Comparison of ENCODE assay signal across 11 mouse cellular contexts in genomic region chr2:163284856-163285255, GRCm38 (mm10).
DNase-seq lines count a peak whose midpoint lies in the region; ATAC-seq and TF ChIP-seq lines count a peak whose summit lies in the region.
"Had no signal": no experiment of that assay in that cellular context is flagged by ENCODE, and none has a peak within 500 bp of the region (broad histone marks: within the 10 kb centered on the region; RNA-seq: fewer than 3 reads in every experiment).

No protein-coding gene starts in this region.

- no peak overlapping the region for H3K9ac ChIP-seq in forebrain, embryonic 13.5 days
- H3K9ac ChIP-seq in forebrain, embryonic 11.5 days (ENCODE audit: low read length), result no peak overlapping the region
- no peak overlapping the region for H3K9ac ChIP-seq in kidney, postnatal 0 days (ENCODE audit: low read depth, low read length)
- no peak overlapping the region for H3K9ac ChIP-seq in CH12.LX (ENCODE audit: insufficient read depth, low read depth)
- no peak overlapping the region for H3K9ac ChIP-seq in limb, embryonic 12.5 days (replicated peaks)
- H3K9ac ChIP-seq: embryonic facial prominence, embryonic 12.5 days had no signal

- WGBS in forebrain, embryonic 13.5 days, result 78% methylated on average over 7 of the region's 7 CpGs
- WGBS in forebrain, embryonic 11.5 days, result 87% methylated on average over 7 of the region's 7 CpGs
- 21% methylated on average over 7 of the region's 7 CpGs for WGBS in kidney, postnatal 0 days
- 28% methylated on average over 7 of the region's 7 CpGs for WGBS in limb, embryonic 12.5 days

- H3K36me3 ChIP-seq in forebrain, embryonic 13.5 days (ENCODE audit: poor library complexity, severe bottlenecking), result no peaks in the 10 kb centered on the region
- H3K36me3 ChIP-seq in forebrain, embryonic 11.5 days (ENCODE audit: control insufficient read depth, insufficient read depth, low read length), result no peaks in the 10 kb centered on the region
- no peaks in the 10 kb centered on the region for H3K36me3 ChIP-seq in kidney, postnatal 0 days (ENCODE audit: insufficient read depth, low read length)
- no peaks in the 10 kb centered on the region for H3K36me3 ChIP-seq in CH12.LX (replicated peaks in 1 of 2; ENCODE audit: control insufficient read depth in 1 of 2, insufficient read depth in 1 of 2, low read length in 1 of 2)
- H3K36me3 ChIP-seq in limb, embryonic 12.5 days, result no peaks in the 10 kb centered on the region
- H3K36me3 ChIP-seq: embryonic facial prominence, embryonic 12.5 days had no signal

- dilution Hi-C loops in CH12.LX (cut with MboI; ENCODE audit: extremely low pct_ligation_motif_present, extremely low pct_unique_long_range_greater_than_20kb, low sequenced_read_pairs), result no loop called here

- no peaks in the 10 kb centered on the region for H3K79me2 ChIP-seq in CH12.LX (replicated peaks; ENCODE audit: control insufficient read depth, extremely low read depth, insufficient read depth, poor library complexity, severe bottlenecking)

- no peak for TF ChIP-seq CTCF in kidney, postnatal 0 days (IDR thresholded peaks at IDR 0.05; ENCODE audit: low read depth)
- no peak for TF ChIP-seq CTCF in CH12.LX (conservative IDR thresholded peaks at IDR 0.05 in 1 of 2, IDR thresholded peaks at IDR 0.05 in 1 of 2; ENCODE audit: low read depth in 2 of 2, low read length in 2 of 2)

- peaks cover 13% of the 10 kb centered on the region for H3K4me1 ChIP-seq in forebrain, embryonic 13.5 days
- H3K4me1 ChIP-seq in forebrain, embryonic 11.5 days (replicated peaks; ENCODE audit: control insufficient read depth, insufficient read depth, low read length), result peaks cover 3% of the 10 kb centered on the region
- H3K4me1 ChIP-seq in kidney, postnatal 0 days (replicated peaks; ENCODE audit: insufficient read depth, low read length), result peaks cover 8% of the 10 kb centered on the region; the same call in 1 of the 2 replicates
- no peaks in the 10 kb centered on the region for H3K4me1 ChIP-seq in CH12.LX (ENCODE audit: control insufficient read depth in 1 of 2, insufficient read depth in 2 of 2)
- peaks cover 42% of the 10 kb centered on the region for H3K4me1 ChIP-seq in limb, embryonic 12.5 days (replicated peaks)
- H3K4me1 ChIP-seq: embryonic facial prominence, embryonic 12.5 days had no signal

- no peak overlapping the region for H3K4me2 ChIP-seq in forebrain, embryonic 13.5 days
- H3K4me2 ChIP-seq in forebrain, embryonic 11.5 days (ENCODE audit: low read depth, low read length, severe bottlenecking), result no peak overlapping the region
- 0 out of 2 replicates have a peak overlapping the region, but pooled peaks have one; percentile 6 for H3K4me2 ChIP-seq in kidney, postnatal 0 days (ENCODE audit: low read length)
- peak overlapping the region; percentile 12 for H3K4me2 ChIP-seq in CH12.LX (ENCODE audit: insufficient read depth, low read depth, poor library complexity, severe bottlenecking)
- H3K4me2 ChIP-seq in limb, embryonic 12.5 days, result peak overlapping the region; percentile 24
- H3K4me2 ChIP-seq: embryonic facial prominence, embryonic 12.5 days had no signal

- no peak for ATAC-seq in forebrain, embryonic 13.5 days
- no peak for ATAC-seq in forebrain, embryonic 11.5 days (replicated peaks; ENCODE audit: low FRiP score)
- no peak for ATAC-seq in kidney, postnatal 0 days (replicated peaks; ENCODE audit: low FRiP score, low read depth)
- no peak for ATAC-seq in limb, embryonic 12.5 days (ENCODE audit: insufficient number of reproducible peaks, insufficient read depth, low FRiP score, low TSS enrichment, low read depth)

- H3K4me3 ChIP-seq in forebrain, embryonic 13.5 days, result no peak overlapping the region
- H3K4me3 ChIP-seq in forebrain, embryonic 11.5 days (ENCODE audit: low read depth, low read length), result no peak overlapping the region
- H3K4me3 ChIP-seq in kidney, postnatal 0 days (replicated peaks; ENCODE audit: low read depth, low read length), result no peak overlapping the region
- no peak overlapping the region for H3K4me3 ChIP-seq in CH12.LX (replicated peaks in 1 of 3; ENCODE audit: low read depth in 2 of 3, low read length in 2 of 3, poor library complexity in 1 of 3)
- no peak overlapping the region for H3K4me3 ChIP-seq in limb, embryonic 12.5 days (replicated peaks)
- H3K4me3 ChIP-seq: embryonic facial prominence, embryonic 12.5 days; megakaryocyte, embryonic 14.5 days had no signal

- peak overlapping the region; percentile 44 for H3K27ac ChIP-seq in forebrain, embryonic 13.5 days
- no peak overlapping the region for H3K27ac ChIP-seq in forebrain, embryonic 11.5 days (ENCODE audit: low read depth, low read length)
- no peak overlapping the region for H3K27ac ChIP-seq in kidney, postnatal 0 days
- no peak overlapping the region for H3K27ac ChIP-seq in CH12.LX (ENCODE audit: insufficient read depth, low read depth)
- peak overlapping the region; percentile 50; the same call in 1 of the 2 replicates for H3K27ac ChIP-seq in limb, embryonic 12.5 days
- H3K27ac ChIP-seq: embryonic facial prominence, embryonic 12.5 days had no signal

- TF ChIP-seq RAD21 in CH12.LX (IDR thresholded peaks at IDR 0.05; ENCODE audit: low read depth, low read length), result no peak

- H3K27me3 ChIP-seq in forebrain, embryonic 13.5 days, result peaks cover 4% of the 10 kb centered on the region; the same call in 1 of the 2 replicates
- no peaks in the 10 kb centered on the region for H3K27me3 ChIP-seq in forebrain, embryonic 11.5 days (ENCODE audit: control insufficient read depth, insufficient read depth, low read length)
- peaks cover 22% of the 10 kb centered on the region for H3K27me3 ChIP-seq in kidney, postnatal 0 days (ENCODE audit: insufficient read depth, low read length)
- peaks cover 90% of the 10 kb centered on the region for H3K27me3 ChIP-seq in CH12.LX (replicated peaks)
- H3K27me3 ChIP-seq in limb, embryonic 12.5 days, result peaks cover 52% of the 10 kb centered on the region
- H3K27me3 ChIP-seq: embryonic facial prominence, embryonic 12.5 days had no signal

- no peak for TF ChIP-seq EP300 in CH12.LX (IDR thresholded peaks at IDR 0.05; ENCODE audit: low read length)

- H3K9me3 ChIP-seq in forebrain, embryonic 13.5 days (replicated peaks), result no peaks in the 10 kb centered on the region
- H3K9me3 ChIP-seq in forebrain, embryonic 11.5 days (ENCODE audit: control insufficient read depth, low read length), result no peaks in the 10 kb centered on the region
- no peaks in the 10 kb centered on the region for H3K9me3 ChIP-seq in kidney, postnatal 0 days (replicated peaks; ENCODE audit: low read length)
- no peaks in the 10 kb centered on the region for H3K9me3 ChIP-seq in CH12.LX (replicated peaks; ENCODE audit: low read length)
- H3K9me3 ChIP-seq in limb, embryonic 12.5 days, result no peaks in the 10 kb centered on the region
- H3K9me3 ChIP-seq: embryonic facial prominence, embryonic 12.5 days; megakaryocyte, embryonic 14.5 days had no signal

- TF ChIP-seq POLR2A in CH12.LX (IDR thresholded peaks at IDR 0.05; ENCODE audit: low read depth, low read length), result no peak

- in situ Hi-C loops in CH12.LX (cut with MboI; ENCODE audit: low pct_ligation_motif_present, low pct_unique_long_range_greater_than_20kb, low sequenced_read_pairs), result no loop called here

- no peak for DNase-seq in forebrain, embryonic 11.5 days (ENCODE audit: low spot score)
- peak; percentile 39 for DNase-seq in kidney, postnatal 0 days (ENCODE audit: low spot score)
- no peak for DNase-seq in kidney, postnatal 10 days
- no peak for DNase-seq in CH12.LX (ENCODE audit: extremely low read depth)
- DNase-seq in right cerebral cortex, postnatal 36 days (ENCODE audit: low spot score in 2 of 2), result no peak
- DNase-seq in gastrocnemius, adult 8-10 months (ENCODE audit: low spot score in 2 of 2), result no peak
- DNase-seq: gastrocnemius, postnatal 25 days had no signal

TF ChIP-seq in CH12.LX, 34 proteins besides CTCF, POLR2A, EP300 and RAD21:
- TF ChIP-seq POLR2AphosphoS2 (IDR thresholded peaks at IDR 0.05; ENCODE audit: low read depth, low read length) (no peak), IRF4 (IDR thresholded peaks at IDR 0.05; ENCODE audit: low read depth, low read length) (no peak), GABPA (IDR thresholded peaks at IDR 0.05; ENCODE audit: insufficient replicate concordance, low read depth, low read length) (no peak), SIN3A (IDR thresholded peaks at IDR 0.05; ENCODE audit: low read length) (no peak), RCOR1 (conservative IDR thresholded peaks at IDR 0.05; ENCODE audit: low read depth, low read length) (no peak), CHD1 (IDR thresholded peaks at IDR 0.05; ENCODE audit: low read depth, low read length) (no peak), SMC3 (IDR thresholded peaks at IDR 0.05; ENCODE audit: low read depth, low read length) (no peak), MAZ (IDR thresholded peaks at IDR 0.05; ENCODE audit: low read depth, low read length) (no peak), KAT2A (IDR thresholded peaks at IDR 0.05; ENCODE audit: insufficient replicate concordance, low read length) (no peak), ZMIZ1 (IDR thresholded peaks at IDR 0.05; ENCODE audit: low read depth, low read length) (no peak), NRF1 (IDR thresholded peaks at IDR 0.05; ENCODE audit: low read depth, low read length) (no peak), MYC (IDR thresholded peaks at IDR 0.05; ENCODE audit: low read depth, low read length) (no peak)

Comparison
In these comparisons a context has a peak if more than half of its experiments do, and no peak if none do; other contexts are left out.
1. H3K27ac ChIP-seq: peak in forebrain, embryonic 13.5 days (single experiment) and limb, embryonic 12.5 days (single experiment); none in forebrain, embryonic 11.5 days (single experiment), kidney, postnatal 0 days (single experiment) and CH12.LX (single experiment).
2. H3K4me2 ChIP-seq: peak in kidney, postnatal 0 days (single experiment), CH12.LX (single experiment) and limb, embryonic 12.5 days (single experiment); none in forebrain, embryonic 13.5 days (single experiment) and forebrain, embryonic 11.5 days (single experiment).